Mouse (Mus musculus) natural killer cell, adult 2 months (primary cell): ENCODE measurements at regions not wholly inside any gene's neighbourhood (a gene's known extent, or its start where the extent isn't known, plus 50 kb on each side); places are given as distances from the start of the nearest gene placed in this dataset.

ENCODE experiments used
- DNase-seq, 2 experiments: peaks; one replicate each; pipeline ENCODE4 v3.0.0; 2022; ENCODE audit warnings: low spot score in 2 of 2

- no peak for DNase-seq
These were observed 119.2 kb upstream of the Haao start for GRCm38 (mm10) chr17:83967007-83967406.

GRCm38 (mm10) chr17:83964454-83965211, 116.9 kb upstream of the Haao start:
- no peak for DNase-seq

GRCm38 (mm10) chr17:83963561-83963960, 115.8 kb upstream of the Haao start:
- peak in 1 of 2 experiments; percentile 44 for DNase-seq

GRCm38 (mm10) chr17:83962841-83963240, 115.1 kb upstream of the Haao start:
- no peak for DNase-seq

- no peak for DNase-seq
These were observed 114.4 kb upstream of the Haao start for GRCm38 (mm10) chr17:83962126-83962525.

- no peak for DNase-seq
These were observed 113.1 kb upstream of the Haao start for GRCm38 (mm10) chr17:83960821-83961220.

GRCm38 (mm10) chr17:83960158-83960557, 112.4 kb upstream of the Haao start:
- no peak for DNase-seq

GRCm38 (mm10) chr17:83959159-83959848, 111.5 kb upstream of the Haao start:
- DNase-seq: no peak

DNA sequence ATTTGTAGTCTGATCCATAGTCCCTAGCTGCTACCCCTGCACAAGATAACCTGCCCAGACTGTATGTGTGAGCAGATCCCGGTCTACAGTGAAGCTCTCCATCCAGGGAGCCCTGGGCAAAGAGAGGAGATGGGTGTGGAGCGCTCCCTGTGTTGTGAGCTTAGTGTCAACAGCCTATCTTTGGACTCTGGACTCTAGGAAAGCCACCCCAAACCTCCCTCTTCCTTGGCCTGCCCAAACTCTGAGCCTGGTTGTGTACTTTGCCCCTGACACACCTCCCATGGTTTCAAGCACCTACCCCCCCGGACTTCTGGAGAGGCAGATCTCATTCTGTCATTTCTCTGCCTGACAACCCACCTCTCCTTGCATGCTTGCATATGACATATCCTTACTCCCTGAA, 110.9 kb upstream of the Haao start:
- DNase-seq: no peak

- DNase-seq: no peak
These were observed 110.1 kb upstream of the Haao start for GRCm38 (mm10) chr17:83957661-83958540.

DNA sequence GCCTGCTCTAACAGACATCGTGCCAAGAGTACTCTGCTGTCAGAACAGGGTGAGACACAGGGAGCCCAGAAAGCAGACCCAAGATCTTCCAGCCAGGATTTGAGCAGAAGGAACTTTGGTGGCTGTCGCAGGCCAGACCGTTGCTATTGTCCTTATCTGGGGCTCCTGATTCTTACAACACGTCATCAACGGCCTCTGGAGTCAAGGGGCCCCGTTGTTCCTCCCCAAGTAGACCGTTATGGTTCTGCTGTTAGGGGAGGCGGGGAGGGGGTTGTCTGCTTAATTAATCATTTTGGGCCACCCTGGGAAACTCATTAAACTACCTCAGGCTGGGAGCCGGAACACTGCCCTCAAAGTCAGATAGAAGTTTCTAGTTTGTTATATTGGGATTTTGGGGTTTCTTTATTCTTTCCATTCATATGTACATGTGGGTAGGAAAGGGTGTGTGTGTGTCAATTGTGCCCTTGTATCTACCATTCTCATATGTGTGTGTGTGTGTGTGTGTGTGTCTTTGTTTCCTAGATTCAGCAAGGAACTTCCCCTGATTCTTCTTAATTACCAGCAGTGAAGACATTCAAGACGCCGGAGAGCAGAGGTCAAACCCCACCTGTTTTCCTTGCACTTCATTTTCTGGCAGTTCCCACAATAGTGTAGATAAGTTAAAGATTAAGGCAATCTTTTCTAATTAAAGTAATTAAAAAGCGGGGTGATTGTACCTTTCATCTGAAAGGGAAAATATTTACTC, 109.2 kb upstream of the Haao start:
- DNase-seq: no peak

DNA sequence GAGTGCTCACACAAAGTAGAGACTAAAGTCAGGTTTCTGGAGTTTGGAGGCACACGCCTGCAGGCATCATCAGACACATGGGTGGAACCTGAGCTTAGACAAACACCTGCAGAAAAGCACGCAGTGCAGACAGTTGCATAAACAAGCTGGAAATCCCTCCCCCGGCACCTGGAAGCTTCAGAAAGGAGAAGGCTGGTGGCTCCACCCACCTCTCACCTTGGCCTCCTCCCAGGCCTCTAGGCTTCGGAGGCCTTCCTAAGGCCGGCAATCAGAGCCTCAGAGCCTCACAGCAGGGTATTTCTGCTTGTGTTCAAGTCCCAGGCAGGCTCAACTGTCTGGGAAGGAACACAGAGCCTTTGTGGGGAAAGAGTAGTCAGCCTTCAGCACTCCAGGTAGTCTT, 108.2 kb upstream of the Haao start:
- no peak for DNase-seq

DNA sequence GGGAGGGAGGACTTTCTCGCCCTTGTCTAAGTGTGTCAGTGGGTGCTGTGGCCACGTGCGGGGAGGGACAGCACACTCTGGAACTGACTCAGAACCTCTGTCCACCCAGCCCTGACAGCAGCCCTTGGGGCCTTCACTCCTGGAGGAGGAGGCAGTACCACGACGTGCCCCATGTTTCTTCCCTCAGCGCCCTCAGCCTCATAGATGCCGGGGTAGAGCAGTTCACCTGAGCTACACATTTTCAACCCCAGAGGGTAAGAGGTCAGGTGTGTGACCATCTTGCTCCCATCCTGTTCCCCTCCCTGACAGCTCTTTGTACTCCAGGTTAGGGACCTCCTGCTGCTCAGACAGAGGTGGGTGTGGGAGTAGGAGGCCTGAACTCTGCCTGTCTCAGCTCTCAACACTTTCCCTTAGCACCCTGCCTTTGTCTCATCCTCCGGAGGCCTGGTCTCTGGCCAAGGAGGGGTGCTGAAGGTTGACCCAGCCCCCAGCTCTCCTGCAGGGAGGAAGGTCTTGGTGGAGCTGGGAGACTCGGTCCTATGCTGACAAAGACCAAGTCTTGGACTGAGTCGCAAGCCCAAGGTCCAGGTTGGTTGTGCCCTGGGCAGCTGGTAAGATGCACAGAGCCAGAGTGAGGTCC, 107.4 kb upstream of the Haao start:
- no peak for DNase-seq

- DNase-seq: no peak
These were observed 106.7 kb upstream of the Haao start for GRCm38 (mm10) chr17:83954291-83955057.

- no peak for DNase-seq
These were observed 105.9 kb upstream of the Haao start for GRCm38 (mm10) chr17:83953656-83954055.

GRCm38 (mm10) chr17:83946718-83947117, 99.0 kb upstream of the Haao start:
- DNase-seq: no peak

DNA sequence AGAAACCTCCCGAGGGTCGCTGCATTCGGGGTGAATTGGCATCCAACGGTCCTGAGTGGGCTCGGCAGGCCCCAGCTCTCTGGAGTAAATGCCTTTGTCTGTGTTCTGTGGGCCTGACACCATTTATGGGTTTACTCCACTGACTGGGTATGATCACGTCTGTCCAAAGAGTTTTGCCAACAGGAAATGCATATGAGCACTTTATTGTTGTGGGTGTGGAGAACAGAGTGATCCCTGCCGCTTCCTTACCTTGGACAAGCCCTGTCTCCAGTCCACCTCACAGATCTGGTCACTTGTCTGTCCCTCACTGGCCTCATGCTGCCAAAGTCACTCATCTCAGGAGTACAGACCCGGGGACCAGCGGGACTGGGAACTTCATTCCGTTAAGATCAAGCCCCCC, 91.6 kb upstream of the Haao start:
- no peak for DNase-seq

GRCm38 (mm10) chr17:83938671-83939244, 91.0 kb upstream of the Haao start:
- DNase-seq: no peak

DNA sequence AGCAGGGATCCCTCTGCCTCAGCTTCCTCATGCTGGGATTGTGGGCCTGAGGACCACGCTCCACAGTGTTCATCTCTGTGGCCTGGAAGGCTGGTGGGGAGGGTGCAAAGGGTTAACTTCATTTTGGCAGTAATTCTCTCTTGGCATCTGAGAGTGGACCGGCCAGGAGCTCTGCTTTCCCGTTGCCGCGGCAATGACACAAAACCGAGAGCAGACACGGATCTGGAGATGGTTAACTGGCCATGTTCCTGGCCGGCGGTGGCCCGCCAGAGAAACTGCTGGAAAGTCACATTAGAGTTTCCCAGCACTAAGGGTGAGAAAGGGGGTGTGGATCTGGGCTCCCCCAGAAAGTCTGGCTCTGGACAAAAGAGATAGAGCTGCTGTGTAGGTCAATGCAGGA, 89.8 kb upstream of the Haao start:
- no peak for DNase-seq

GRCm38 (mm10) chr17:83936677-83937076, 88.9 kb upstream of the Haao start:
- no peak for DNase-seq
